ENCODE assay signal across 12 mouse cellular contexts in genomic region chr5:31451336-31451735, GRCm38 (mm10). TPM values are rescaled to one million over a fixed set of nuclear protein-coding genes. Genes with fewer than 3 reads are reported as not detected.
A peak's percentile ranks its signal among the peaks of the same experiment; 100 is the strongest.
DNase-seq lines count a peak whose midpoint lies in the region; ATAC-seq and TF ChIP-seq lines count a peak whose summit lies in the region.
"Had no signal": no experiment of that assay in that cellular context is flagged by ENCODE, and none has a peak within 500 bp of the region (broad histone marks: within the 10 kb centered on the region; RNA-seq: fewer than 3 reads in every experiment).

No protein-coding gene starts in this region.

- no peaks in the 10 kb centered on the region for H3K36me3 ChIP-seq in testis, adult 2 months (ENCODE audit: control insufficient read depth, insufficient read depth, low read length)
- H3K36me3 ChIP-seq in liver, postnatal 0 days (replicated peaks; ENCODE audit: insufficient read depth, low read length): no peaks in the 10 kb centered on the region
- H3K36me3 ChIP-seq in stomach, postnatal 0 days (ENCODE audit: control insufficient read depth, insufficient read depth, low read length): no peaks in the 10 kb centered on the region
- H3K36me3 ChIP-seq: forebrain, embryonic 15.5 days had no signal

- 42% methylated on average over 2 of the region's 2 CpGs for whole genome bisulfite sequencing in liver, postnatal 0 days (ENCODE audit: insufficient replicate concordance)
- 66% methylated on average over 2 of the region's 2 CpGs for WGBS in stomach, postnatal 0 days

- no peaks in the 10 kb centered on the region for H3K9me3 ChIP-seq in liver, postnatal 0 days (ENCODE audit: low read length)
- no peaks in the 10 kb centered on the region for H3K9me3 ChIP-seq in stomach, postnatal 0 days (ENCODE audit: control insufficient read depth, low read length)
- H3K9me3 ChIP-seq: forebrain, embryonic 15.5 days; G1E had no signal

- H3K27me3 ChIP-seq in testis, adult 2 months (ENCODE audit: control insufficient read depth, insufficient read depth, low read length): no peaks in the 10 kb centered on the region
- no peaks in the 10 kb centered on the region for H3K27me3 ChIP-seq in liver, postnatal 0 days (ENCODE audit: insufficient read depth, low read length)
- H3K27me3 ChIP-seq in stomach, postnatal 0 days (ENCODE audit: control insufficient read depth, insufficient read depth, low read length): no peaks in the 10 kb centered on the region
- H3K27me3 ChIP-seq: forebrain, embryonic 15.5 days had no signal

- TF ChIP-seq CTCF in testis, adult 2 months (IDR thresholded peaks at IDR 0.05; ENCODE audit: control insufficient read depth, insufficient read depth, insufficient replicate concordance, low read depth, low read length): no peak
- no peak for TF ChIP-seq CTCF in liver, postnatal 0 days (IDR thresholded peaks at IDR 0.05; ENCODE audit: low read depth)
- no peak for TF ChIP-seq CTCF in stomach, postnatal 0 days (IDR thresholded peaks at IDR 0.05; ENCODE audit: low read depth)

- TF ChIP-seq POLR2A in testis, adult 2 months (IDR thresholded peaks at IDR 0.05; ENCODE audit: control insufficient read depth, low read depth, low read length): no peak

- peak overlapping the region; percentile 94; the same call in 1 of the 2 replicates for H3K4me3 ChIP-seq in testis, adult 2 months (ENCODE audit: control insufficient read depth, low read depth, low read length)
- H3K4me3 ChIP-seq in liver, postnatal 0 days (ENCODE audit: low read depth, low read length): no peak overlapping the region
- no peak overlapping the region for H3K4me3 ChIP-seq in stomach, postnatal 0 days (ENCODE audit: low read depth, low read length)

- ATAC-seq in liver, postnatal 0 days: no peak
- peak; percentile 20; the same call in 1 of the 2 replicates for ATAC-seq in stomach, postnatal 0 days (ENCODE audit: low FRiP score, low TSS enrichment)

- no peak for TF ChIP-seq EP300 in liver, postnatal 0 days (IDR thresholded peaks at IDR 0.05; ENCODE audit: low read depth)
- TF ChIP-seq EP300 in stomach, postnatal 0 days (optimal IDR thresholded peaks at IDR 0.05): no peak

- no peak overlapping the region for H3K9ac ChIP-seq in liver, postnatal 0 days (replicated peaks)
- no peak overlapping the region for H3K9ac ChIP-seq in stomach, postnatal 0 days (ENCODE audit: low read length)
- H3K9ac ChIP-seq: forebrain, embryonic 15.5 days had no signal

- H3K4me2 ChIP-seq in liver, postnatal 0 days (ENCODE audit: low read depth, low read length): peak overlapping the region; percentile 77; the same call in 1 of the 2 replicates
- H3K4me2 ChIP-seq in stomach, postnatal 0 days (replicated peaks; ENCODE audit: low read depth): no peak overlapping the region; the same call in 1 of the 2 replicates

- no peak overlapping the region for H3K27ac ChIP-seq in testis, adult 2 months (ENCODE audit: control insufficient read depth, insufficient read depth, low read depth, low read length)
- H3K27ac ChIP-seq in liver, postnatal 0 days (ENCODE audit: low read depth): peak overlapping the region; percentile 18
- no peak overlapping the region; the same call in 1 of the 2 replicates for H3K27ac ChIP-seq in stomach, postnatal 0 days (replicated peaks)
- H3K27ac ChIP-seq: forebrain, embryonic 15.5 days had no signal

- DNase-seq in heart, adult 8-10 months (ENCODE audit: low spot score): peak; percentile 39
- no peak for DNase-seq in heart, postnatal 4 days
- DNase-seq in testis, postnatal 14 days (ENCODE audit: low spot score): no peak
- no peak for DNase-seq in liver, postnatal 0 days
- DNase-seq in stomach, postnatal 0 days (ENCODE audit: low spot score): no peak
- no peak for DNase-seq in right cerebral cortex, adult 2 months (ENCODE audit: low spot score in 2 of 2)
- no peak for DNase-seq in cerebellum, adult 9-11 months
- DNase-seq: adrenal gland, postnatal 25 days; cerebellum, postnatal 36 days had no signal

- H3K4me1 ChIP-seq in testis, adult 2 months (ENCODE audit: control insufficient read depth, insufficient read depth, low read length): peaks cover 3% of the 10 kb centered on the region; the same call in 1 of the 2 replicates
- peaks cover 18% of the 10 kb centered on the region for H3K4me1 ChIP-seq in liver, postnatal 0 days (ENCODE audit: insufficient read depth)
- H3K4me1 ChIP-seq in stomach, postnatal 0 days (replicated peaks; ENCODE audit: control insufficient read depth, insufficient read depth): no peaks in the 10 kb centered on the region; the same call in 1 of the 2 replicates

RNA-seq across cellular contexts. Expression of gene Zfp512, which starts 0.9 kb away (rescaled TPM):
- total RNA-seq in heart, adult 8-10 months (2022): 10 to 100 TPM; 24.5 to 27.2 (median 26.8) TPM
- total RNA-seq in heart, postnatal 4 days (2021): 10 to 100 TPM; 22.6 to 26.9 TPM
- 9.1 and 9.2 TPM in 2 replicates for polyA plus RNA-seq in testis, adult 2 months (2012; rRNA removed)
- polyA plus RNA-seq in liver, postnatal 0 days (2015; fragmentation: Nextera tagmentation; extraction: Ambion mirVana): 6.3 and 7.6 TPM in 2 replicates
- 13.3 and 15.7 TPM in 2 replicates for polyA plus RNA-seq in stomach, postnatal 0 days (2015; fragmentation: Nextera tagmentation; extraction: Ambion mirVana)

RNA-seq across cellular contexts. Expression of gene 4930548H24Rik, which starts 34.2 kb away (rescaled TPM):
- total RNA-seq in heart, adult 8-10 months (2022): under 1 TPM in 1 of 4 experiments, not detected in 3; 0.22 TPM
- under 1 TPM; 0.38 to 0.55 TPM for total RNA-seq in heart, postnatal 4 days (2021)
- 4.9 and 5.4 TPM in 2 replicates for polyA plus RNA-seq in testis, adult 2 months (2012; rRNA removed)
- not detected in 2 replicates for polyA plus RNA-seq in liver, postnatal 0 days (2015; fragmentation: Nextera tagmentation; extraction: Ambion mirVana)
- polyA plus RNA-seq in stomach, postnatal 0 days (2015; fragmentation: Nextera tagmentation; extraction: Ambion mirVana): not detected in 2 replicates
- total RNA-seq: adrenal gland, postnatal 25 days had no signal
- polyA plus RNA-seq: forebrain, embryonic 15.5 days; G1E had no signal

RNA-seq across cellular contexts. Expression of gene Gpn1, which starts 43.2 kb away (rescaled TPM):
- 10 to 100 TPM; 23.0 to 27.7 (median 24.3) TPM for total RNA-seq in heart, adult 8-10 months (2022)
- 10 to 100 TPM; 25.9 to 28.3 TPM for total RNA-seq in heart, postnatal 4 days (2021)
- 13.3 and 15.7 TPM in 2 replicates for polyA plus RNA-seq in testis, adult 2 months (2012; rRNA removed)
- polyA plus RNA-seq in liver, postnatal 0 days (2015; fragmentation: Nextera tagmentation; extraction: Ambion mirVana): 10.9 TPM in 2 replicates
- polyA plus RNA-seq in stomach, postnatal 0 days (2015; fragmentation: Nextera tagmentation; extraction: Ambion mirVana): 22.0 and 22.7 TPM in 2 replicates
